In genomic region chr12:21613781-21614180, GRCm38 (mm10) we compare ENCODE assay signal across 8 mouse cellular contexts.
A peak's percentile ranks its signal among the peaks of the same experiment; 100 is the strongest.
DNase-seq lines count a peak whose midpoint lies in the region; ATAC-seq and TF ChIP-seq lines count a peak whose summit lies in the region.
"Not testable (repeated sequence)": the region's sequence is repeated elsewhere in the genome, so short reads cannot be mapped to it uniquely, and the experiment has no call there.

No protein-coding gene starts in this region.

- H3K4me3 ChIP-seq in hindbrain, postnatal 0 days (ENCODE audit: low read length); lung, embryonic 14.5 days (ENCODE audit: low read depth, low read length): not testable (repeated sequence)

- TF ChIP-seq CTCF in hindbrain, postnatal 0 days (IDR thresholded peaks at IDR 0.05; ENCODE audit: low read depth), result peak; percentile 88
- TF ChIP-seq CTCF in lung, embryonic 14.5 days (IDR thresholded peaks at IDR 0.05; ENCODE audit: low read depth), result peak; percentile 85

- not testable (repeated sequence) for H3K4me1 ChIP-seq in hindbrain, postnatal 0 days (ENCODE audit: insufficient read depth, low read length); lung, embryonic 14.5 days (ENCODE audit: insufficient read depth)

- H3K27ac ChIP-seq in hindbrain, postnatal 0 days; lung, embryonic 14.5 days (ENCODE audit: low read depth): not testable (repeated sequence)

- not testable (repeated sequence) for H3K9me3 ChIP-seq in hindbrain, postnatal 0 days (ENCODE audit: low read length); lung, embryonic 14.5 days (ENCODE audit: low read depth, low read length)

- H3K4me2 ChIP-seq in hindbrain, postnatal 0 days (ENCODE audit: low read depth, low read length); lung, embryonic 14.5 days: not testable (repeated sequence)

- not testable (repeated sequence) for H3K27me3 ChIP-seq in hindbrain, postnatal 0 days (ENCODE audit: insufficient read depth, low read length); lung, embryonic 14.5 days (ENCODE audit: insufficient read depth, low read length)

- ATAC-seq in hindbrain, postnatal 0 days; lung, embryonic 14.5 days (ENCODE audit: insufficient read depth): not testable (repeated sequence)

- 19% methylated on average over 2 of the region's 2 CpGs for WGBS in hindbrain, postnatal 0 days
- 9% methylated on average over 2 of the region's 2 CpGs for WGBS in lung, embryonic 14.5 days

- not testable (repeated sequence) for H3K36me3 ChIP-seq in hindbrain, postnatal 0 days (ENCODE audit: insufficient read depth, low read length); lung, embryonic 14.5 days (ENCODE audit: insufficient read depth)

- DNase-seq in WW6 (ENCODE audit: low read depth, low spot score), result peak; percentile 22
- DNase-seq in cerebellum, postnatal 25 days, result peak; percentile 74 to 80
- DNase-seq in frontal cortex, postnatal 36 days (ENCODE audit: low spot score in 2 of 2), result peak; percentile 69 to 71
- peak; percentile 85 for DNase-seq in hindbrain, postnatal 0 days (ENCODE audit: low spot score)
- DNase-seq in layer of hippocampus, postnatal 14 days (ENCODE audit: low spot score in 2 of 2), result peak; percentile 63 to 74
- DNase-seq in lung, embryonic 14.5 days, result peak; percentile 92
- peak; percentile 37 for DNase-seq in retina, postnatal 7 days (ENCODE audit: low read depth, low spot score)
- peak; percentile 42 for DNase-seq in thymus, postnatal 25 days

- not testable (repeated sequence) for H3K9ac ChIP-seq in hindbrain, postnatal 0 days (replicated peaks; ENCODE audit: low read length); lung, embryonic 14.5 days

Comparison
In these comparisons a context has a peak if more than half of its experiments do, and no peak if none do; other contexts are left out.
1. DNase-seq: peak in every context shown above with its lines; median percentile 92 in lung, embryonic 14.5 days; 85 in hindbrain, postnatal 0 days; 77 in cerebellum, postnatal 25 days; 70 in frontal cortex, postnatal 36 days; 68 in layer of hippocampus, postnatal 14 days; 42 in thymus, postnatal 25 days; 37 in retina, postnatal 7 days; 22 in WW6.